Mouse (Mus musculus) MEL (cell line): ENCODE results near the gene Hs3st4. TPM values are rescaled to one million over a fixed set of nuclear protein-coding genes. Genes with fewer than 3 reads are reported as not detected.

ENCODE experiments used
- DNase-seq: peaks from one replicate; pipeline ENCODE4 v3.0.0; 2011; ENCODE audit warnings: low read depth, low spot score
- H3K27ac ChIP-seq: 2 replicates; pipeline ENCODE4 v1.5.1; 2012; ENCODE audit warnings: low read depth, mild to moderate bottlenecking, control low read depth, low read length, moderate library complexity; ENCODE audit not compliant: control insufficient read depth
- H3K27me3 ChIP-seq, 2 experiments: fragments of 150-350 bp in 1 of 2; sonication (generic) in 1 of 2; 2 replicates each; pipeline ENCODE4 v1.6.1; 2012; ENCODE audit warnings: low read length in 2 of 2, mild to moderate bottlenecking in 2 of 2, improper control_type of control experiment in 1 of 2, moderate library complexity in 1 of 2; ENCODE audit not compliant: insufficient read depth in 2 of 2, control insufficient read depth in 1 of 2
- H3K36me3 ChIP-seq, 2 experiments: 2 replicates each; pipeline ENCODE4 v1.6.1; 2012 to 2014; ENCODE audit warnings: low read length in 2 of 2, improper control_type of control experiment in 1 of 2, inconsistent platforms in 1 of 2, mild to moderate bottlenecking in 1 of 2; ENCODE audit not compliant: insufficient read depth in 2 of 2, control insufficient read depth in 1 of 2
- H3K4me1 ChIP-seq, 2 experiments: fragments of 150-350 bp in 1 of 2; sonication (generic) in 1 of 2; 2 replicates each; pipeline ENCODE4 v1.6.1; 2012; ENCODE audit warnings: low read length in 2 of 2, improper control_type of control experiment in 1 of 2, mild to moderate bottlenecking in 1 of 2; ENCODE audit not compliant: insufficient read depth in 2 of 2, control insufficient read depth in 1 of 2
- H3K4me3 ChIP-seq, 2 experiments: fragments of 150-350 bp in 1 of 2; sonication (generic) in 1 of 2; 2 replicates each; pipeline ENCODE4 v1.5.1; 2012; ENCODE audit warnings: low read depth in 2 of 2, low read length in 2 of 2, mild to moderate bottlenecking in 2 of 2, moderate library complexity in 2 of 2, control low read depth in 1 of 2, improper control_type of control experiment in 1 of 2; ENCODE audit not compliant: control insufficient read depth in 1 of 2, insufficient read depth in 1 of 2
- H3K79me2 ChIP-seq: 2 replicates; pipeline ENCODE4 v1.6.1; 2012; ENCODE audit warnings: mild to moderate bottlenecking, low read length, moderate library complexity; ENCODE audit not compliant: control insufficient read depth, poor library complexity, insufficient read depth
- H3K9ac ChIP-seq: 2 replicates; pipeline ENCODE4 v1.6.1; 2012; ENCODE audit warnings: low read depth, mild to moderate bottlenecking, control low read depth, low read length, moderate library complexity; ENCODE audit not compliant: control insufficient read depth, poor library complexity, severe bottlenecking
- H3K9me3 ChIP-seq: fragments of 150-350 bp; sonication (generic); replicated peaks from 2 replicates; pipeline ENCODE4 v1.6.1; 2012; ENCODE audit warnings: mild to moderate bottlenecking, low read length, improper control_type of control experiment, moderate library complexity; ENCODE audit not compliant: insufficient read depth
- BHLHE40 ChIP-seq: IDR thresholded peaks from 2 replicates; pipeline ENCODE4 v1.6.1; 2012; ENCODE audit warnings: low read depth, mild to moderate bottlenecking, inconsistent platforms, low read length, improper control_type of control experiment, borderline replicate concordance
- ELF1 ChIP-seq: IDR thresholded peaks from 2 replicates; pipeline ENCODE4 v1.6.1; 2014; ENCODE audit warnings: low read depth, mild to moderate bottlenecking, inconsistent platforms, low read length, improper control_type of control experiment, moderate library complexity
- EP300 ChIP-seq, 2 experiments: IDR thresholded peaks; 2 replicates each; pipeline ENCODE4 v1.6.1; 2011; ENCODE audit warnings: improper control_type of control experiment in 2 of 2, low read length in 2 of 2, low read depth in 1 of 2, mild to moderate bottlenecking in 1 of 2
- MAFK ChIP-seq: IDR thresholded peaks from 2 replicates; pipeline ENCODE4 v1.6.1; 2011; ENCODE audit warnings: low read depth, mild to moderate bottlenecking, low read length, improper control_type of control experiment, borderline replicate concordance
- POLR2AphosphoS5 ChIP-seq: IDR thresholded peaks from 2 replicates; pipeline ENCODE4 v1.6.1; 2012; ENCODE audit warnings: low read depth, borderline replicate concordance, mild to moderate bottlenecking, inconsistent platforms, low read length, moderate library complexity, mixed read lengths
- USF1 ChIP-seq: IDR thresholded peaks from 2 replicates; pipeline ENCODE4 v1.6.1; 2014; ENCODE audit warnings: low read depth, mild to moderate bottlenecking, inconsistent platforms, low read length, improper control_type of control experiment, moderate library complexity
- polyA plus RNA-seq, 2 experiments: library from polyadenylated mRNA; stranded (reverse) in 1 of 2; unstranded in 1 of 2; fragments of >175 nt in 1 of 2; fragments of >200 nt in 1 of 2; gene quantifications; 2 replicates each; pipeline versions ENCODE4 v1.2.1 to v1.2.4; 2012; ENCODE audit warnings: low replicate concordance in 2 of 2, low read depth in 1 of 2; ENCODE audit not compliant: insufficient read length in 2 of 2, insufficient read depth in 1 of 2, missing spikeins in 1 of 2
- total RNA-seq: library from RNA; depleted of rRNA; stranded (reverse); fragments of 300-350 nt; gene quantifications from 2 replicates; pipeline ENCODE4 v1.2.3, GENCODE M21; 2012

The Hs3st4 gene
- total and polyA plus RNA-seq, 3 experiments: not detected

DNA sequence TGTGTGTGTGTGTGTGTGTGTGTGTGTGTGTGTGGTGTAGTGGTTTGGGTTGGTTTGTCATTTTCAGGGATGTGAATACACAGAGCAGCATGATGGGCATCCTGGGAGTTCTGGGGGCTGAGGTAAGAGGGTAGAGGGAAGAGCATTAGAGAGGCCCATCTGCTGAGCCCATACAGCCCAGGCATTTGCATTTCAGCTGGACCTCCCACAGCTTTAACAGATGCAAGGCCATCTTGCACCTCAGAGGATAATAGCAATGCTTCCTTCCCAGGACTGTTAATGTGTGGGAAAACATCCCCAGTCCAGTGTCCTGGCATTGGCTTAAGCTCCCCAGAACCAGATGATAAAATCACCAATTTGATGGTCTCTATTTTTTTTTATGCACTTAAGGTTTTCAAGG, 444.3 kb downstream of the Hs3st4 start:
- Histone ChIP-seq H3K27me3 (no peaks in the 10 kb centered on the region), H3K9me3 (no peaks in the 10 kb centered on the region), H3K79me2 (no peaks in the 10 kb centered on the region), H3K9ac (no peak overlapping the region), H3K27ac (no peak overlapping the region), H3K36me3 (no peaks in the 10 kb centered on the region), H3K4me1 (no peaks in the 10 kb centered on the region), H3K4me3 (no peak overlapping the region)
- no peak for DNase-seq
- TF ChIP-seq EP300 (IDR thresholded peaks at IDR 0.05; ENCODE audit: low read depth in 1 of 2, low read length in 2 of 2) (no peak), ELF1 (no peak), BHLHE40 (no peak), MAFK (no peak), USF1 (no peak), POLR2AphosphoS5 (no peak)
